Mouse (Mus musculus) lung, postnatal 14 days (tissue): ENCODE data around the gene Dennd5b.
"Not testable (repeated sequence)": the region's sequence is repeated elsewhere in the genome, so short reads cannot be mapped to it uniquely, and the experiment has no call there.

Source experiments
- DNase-seq: peaks from one replicate; pipeline ENCODE4 v3.0.0; 2021

The Dennd5b gene

GRCm38 (mm10) chr6:149101076-149101942 is at the start of gene Dennd5b:
Gene Dennd5b, minus strand, starts transcription at chr6:149101680.
- peak; percentile 86 for DNase-seq

GRCm38 (mm10) chr6:149148436-149149229 is 47.2 kb upstream of the Dennd5b start:
- DNase-seq = no peak

- no peak for DNase-seq
Measured at GRCm38 (mm10) chr6:149145143-149145542, 43.7 kb upstream of the Dennd5b start.

- DNase-seq = peak; percentile 85
Measured at GRCm38 (mm10) chr6:149141393-149142173, 40.1 kb upstream of the Dennd5b start.

GRCm38 (mm10) chr6:149139471-149139870 is 38.0 kb upstream of the Dennd5b start, which contains the start of gene Etfbkmt:
Gene Etfbkmt, plus strand, starts transcription at chr6:149139849.
- no peak for DNase-seq

GRCm38 (mm10) chr6:149139011-149139410 is 37.5 kb upstream of the Dennd5b start:
- no peak for DNase-seq

GRCm38 (mm10) chr6:149137936-149138335 is 36.5 kb upstream of the Dennd5b start:
- DNase-seq = no peak

GRCm38 (mm10) chr6:149135631-149136030 is 34.2 kb upstream of the Dennd5b start:
- DNase-seq = no peak

GRCm38 (mm10) chr6:149134391-149135150 is 33.1 kb upstream of the Dennd5b start:
- no peak for DNase-seq

GRCm38 (mm10) chr6:149132311-149133077 is 31.0 kb upstream of the Dennd5b start:
- DNase-seq = peak; percentile 59

- DNase-seq = no peak
Measured at GRCm38 (mm10) chr6:149131111-149131510, 29.6 kb upstream of the Dennd5b start.

GRCm38 (mm10) chr6:149129870-149130269 is 28.4 kb upstream of the Dennd5b start, which contains the start of gene Gm10203:
Gene Gm10203, plus strand, starts transcription at chr6:149130170.
- DNase-seq = not testable (repeated sequence)

GRCm38 (mm10) chr6:149126675-149127074 is 25.2 kb upstream of the Dennd5b start:
- peak; percentile 50 for DNase-seq

GRCm38 (mm10) chr6:149123042-149123441 is 21.6 kb upstream of the Dennd5b start:
- DNase-seq = no peak

GRCm38 (mm10) chr6:149119853-149120252 is 18.4 kb upstream of the Dennd5b start:
- DNase-seq = peak; percentile 80

GRCm38 (mm10) chr6:149118935-149119334 is 17.5 kb upstream of the Dennd5b start:
- DNase-seq = no peak

GRCm38 (mm10) chr6:149116992-149117391 is 15.5 kb upstream of the Dennd5b start:
- no peak for DNase-seq

GRCm38 (mm10) chr6:149108909-149109308 is 7.4 kb upstream of the Dennd5b start:
- no peak for DNase-seq

GRCm38 (mm10) chr6:149107615-149108014 is 6.1 kb upstream of the Dennd5b start:
- DNase-seq = no peak

GRCm38 (mm10) chr6:149103451-149103850 is 2.0 kb upstream of the Dennd5b start:
- DNase-seq = no peak

- DNase-seq = no peak
Measured at GRCm38 (mm10) chr6:149101943-149102243, 413 bp upstream of the Dennd5b start.
